Mouse (Mus musculus): ENCODE measurements around the gene Ttc28. TPM values are rescaled to one million over a fixed set of nuclear protein-coding genes. Genes with fewer than 3 reads are reported as not detected.
A peak's percentile ranks its signal among the peaks of the same experiment; 100 is the strongest.

The Ttc28 gene
- polyA plus RNA-seq, 1 experiment from 2014 or later, result 4.2 TPM

GRCm38 (mm10) chr5:111315061-111315460 lies 435.5 kb downstream of the Ttc28 start:
- ATAC-seq, result no peak
- 89% methylated on average over 6 of the region's 6 CpGs for WGBS

DNA sequence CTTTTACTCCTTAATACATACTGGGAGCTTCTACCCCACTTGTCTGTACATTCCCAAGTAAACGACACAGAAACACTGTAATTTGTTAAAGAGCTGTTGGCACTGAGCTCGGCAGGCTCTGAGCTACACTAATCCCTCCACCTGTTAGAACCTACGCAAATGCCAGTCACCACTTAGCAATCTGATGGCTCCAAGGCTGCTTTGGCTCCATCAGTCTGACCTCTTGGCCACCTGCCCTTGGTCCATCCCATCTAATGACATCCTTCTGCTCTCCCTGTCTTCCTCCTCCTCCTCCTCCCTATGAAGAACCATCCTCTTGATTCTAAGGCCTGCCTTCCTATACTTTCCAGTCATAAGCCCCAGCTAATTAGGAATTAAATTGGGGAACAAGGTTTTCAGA lies 437.9 kb downstream of the Ttc28 start:
- WGBS, result 53% methylated on average over 3 of the region's 3 CpGs
- Histone ChIP-seq H3K4me1 (ENCODE audit: control insufficient read depth, insufficient read depth, low read length) (no peaks in the 10 kb centered on the region), H3K4me2 (ENCODE audit: low read depth, low read length) (no peak overlapping the region), H3K36me3 (ENCODE audit: control insufficient read depth, insufficient read depth, low read length) (no peaks in the 10 kb centered on the region), H3K9me3 (ENCODE audit: control insufficient read depth, low read length) (no peaks in the 10 kb centered on the region; the same call in 1 of the 2 replicates), H3K4me3 (ENCODE audit: low read length) (no peak overlapping the region), H3K27ac (ENCODE audit: low read length) (no peak overlapping the region), H3K9ac (ENCODE audit: low read depth, low read length) (no peak overlapping the region), H3K27me3 (replicated peaks; ENCODE audit: control insufficient read depth, insufficient read depth, low read length) (no peaks in the 10 kb centered on the region)
- no peak for ATAC-seq

More at GRCm38 (mm10) chr5:111315061-111315460, 435.5 kb downstream of the Ttc28 start:
- no peaks in the 10 kb centered on the region for H3K36me3 ChIP-seq (ENCODE audit: control insufficient read depth, insufficient read depth, low read length)
- H3K4me2 ChIP-seq (ENCODE audit: low read depth, low read length), result no peak overlapping the region
- no peaks in the 10 kb centered on the region for H3K27me3 ChIP-seq (replicated peaks; ENCODE audit: control insufficient read depth, insufficient read depth, low read length)
- no peak overlapping the region for H3K27ac ChIP-seq (ENCODE audit: low read length)
- no peak overlapping the region for H3K4me3 ChIP-seq (ENCODE audit: low read length)
- H3K9ac ChIP-seq (ENCODE audit: low read depth, low read length), result no peak overlapping the region
- no peaks in the 10 kb centered on the region; the same call in 1 of the 2 replicates for H3K9me3 ChIP-seq (ENCODE audit: control insufficient read depth, low read length)
- H3K4me1 ChIP-seq (ENCODE audit: control insufficient read depth, insufficient read depth, low read length), result no peaks in the 10 kb centered on the region

- no peaks in the 10 kb centered on the region for H3K36me3 ChIP-seq (ENCODE audit: control insufficient read depth, insufficient read depth, low read length)
- no peak overlapping the region for H3K27ac ChIP-seq (ENCODE audit: low read length)
- H3K4me1 ChIP-seq (ENCODE audit: control insufficient read depth, insufficient read depth, low read length), result no peaks in the 10 kb centered on the region
- H3K4me3 ChIP-seq (ENCODE audit: low read length), result no peak overlapping the region
- H3K4me2 ChIP-seq (ENCODE audit: low read depth, low read length), result no peak overlapping the region
- 33% methylated on average over 1 of the region's 1 CpGs for WGBS
- no peaks in the 10 kb centered on the region for H3K9me3 ChIP-seq (ENCODE audit: control insufficient read depth, low read length)
- H3K9ac ChIP-seq (ENCODE audit: low read depth, low read length), result no peak overlapping the region
- no peak for ATAC-seq
- no peaks in the 10 kb centered on the region for H3K27me3 ChIP-seq (replicated peaks; ENCODE audit: control insufficient read depth, insufficient read depth, low read length)
These were observed 439.3 kb downstream of the Ttc28 start for GRCm38 (mm10) chr5:111318946-111319345.

- Histone ChIP-seq H3K36me3 (ENCODE audit: control insufficient read depth, insufficient read depth, low read length) (no peaks in the 10 kb centered on the region), H3K27me3 (replicated peaks; ENCODE audit: control insufficient read depth, insufficient read depth, low read length) (no peaks in the 10 kb centered on the region), H3K4me1 (ENCODE audit: control insufficient read depth, insufficient read depth, low read length) (peaks cover 3% of the 10 kb centered on the region; the same call in 1 of the 2 replicates), H3K27ac (ENCODE audit: low read length) (no peak overlapping the region), H3K9me3 (ENCODE audit: control insufficient read depth, low read length) (no peaks in the 10 kb centered on the region), H3K4me2 (ENCODE audit: low read depth, low read length) (no peak overlapping the region), H3K4me3 (ENCODE audit: low read length) (no peak overlapping the region), H3K9ac (ENCODE audit: low read depth, low read length) (no peak overlapping the region)
- ATAC-seq, result no peak
- 11% methylated on average over 1 of the region's 1 CpGs for WGBS
These were observed 446.2 kb downstream of the Ttc28 start for GRCm38 (mm10) chr5:111325813-111326212.

DNA sequence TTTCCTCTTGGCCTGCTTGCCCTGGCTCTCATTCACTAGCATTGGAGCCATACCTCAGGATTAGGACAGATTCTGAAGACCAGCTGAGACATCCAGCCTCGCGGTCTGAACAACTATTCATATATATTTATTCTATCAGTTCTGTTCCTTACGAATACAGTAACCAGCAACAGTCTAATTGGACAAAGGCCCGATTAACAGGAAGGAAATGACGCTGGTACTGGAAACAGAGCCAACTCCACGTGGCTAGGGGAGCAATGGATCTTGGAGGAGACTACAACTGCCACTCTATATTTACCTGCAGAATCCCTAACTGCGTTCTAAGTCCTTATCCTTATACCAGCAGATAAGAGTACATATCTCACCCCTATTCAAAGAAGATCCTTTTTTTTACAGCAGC lies 447.8 kb downstream of the Ttc28 start:
- Histone ChIP-seq H3K4me2 (ENCODE audit: low read depth, low read length) (no peak overlapping the region), H3K9ac (ENCODE audit: low read depth, low read length) (no peak overlapping the region), H3K27ac (ENCODE audit: low read length) (no peak overlapping the region), H3K4me1 (ENCODE audit: control insufficient read depth, insufficient read depth, low read length) (peaks cover 12% of the 10 kb centered on the region), H3K9me3 (ENCODE audit: control insufficient read depth, low read length) (no peaks in the 10 kb centered on the region), H3K36me3 (ENCODE audit: control insufficient read depth, insufficient read depth, low read length) (no peaks in the 10 kb centered on the region), H3K4me3 (ENCODE audit: low read length) (no peak overlapping the region), H3K27me3 (replicated peaks; ENCODE audit: control insufficient read depth, insufficient read depth, low read length) (no peaks in the 10 kb centered on the region)
- ATAC-seq, result no peak
- 67% methylated on average over 7 of the region's 7 CpGs for WGBS

DNA sequence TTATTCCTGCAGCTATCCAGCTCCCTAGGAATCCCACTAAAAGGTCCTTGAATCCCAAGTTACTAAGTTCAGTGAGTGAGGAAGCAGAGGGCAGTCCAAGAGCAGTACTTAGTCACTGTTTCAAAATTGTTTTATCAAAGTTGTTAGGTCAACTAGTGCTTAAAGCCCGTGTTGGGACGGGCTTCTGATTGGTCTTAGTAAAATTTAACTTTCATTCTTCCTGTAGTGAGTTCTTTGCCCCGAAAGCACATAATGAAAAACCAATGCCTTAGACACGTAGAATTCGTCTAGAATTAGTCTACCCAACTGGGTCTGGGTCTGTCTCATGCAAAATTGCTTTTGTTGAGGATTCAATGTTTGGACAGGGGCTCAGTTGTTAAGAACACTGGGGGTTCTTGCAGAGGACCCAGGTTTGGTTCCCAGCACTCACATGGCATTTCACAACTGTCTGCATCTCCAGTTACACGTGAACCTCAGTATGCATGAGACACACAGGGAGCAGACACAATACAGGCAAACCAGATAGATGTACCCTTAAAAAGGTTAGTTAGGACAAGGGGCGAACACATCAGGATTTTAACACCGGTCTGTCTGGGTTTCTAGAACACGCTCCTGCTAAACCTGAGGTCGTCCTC lies 450.3 kb downstream of the Ttc28 start:
- no peak for ATAC-seq
- Histone ChIP-seq H3K36me3 (ENCODE audit: control insufficient read depth, insufficient read depth, low read length) (no peaks in the 10 kb centered on the region), H3K4me2 (ENCODE audit: low read depth, low read length) (peak overlapping the region; percentile 86), H3K9ac (ENCODE audit: low read depth, low read length) (peak overlapping the region; percentile 95), H3K27ac (ENCODE audit: low read length) (peak overlapping the region; percentile 84), H3K4me1 (ENCODE audit: control insufficient read depth, insufficient read depth, low read length) (peaks cover 12% of the 10 kb centered on the region), H3K27me3 (replicated peaks; ENCODE audit: control insufficient read depth, insufficient read depth, low read length) (no peaks in the 10 kb centered on the region), H3K9me3 (ENCODE audit: control insufficient read depth, low read length) (no peaks in the 10 kb centered on the region), H3K4me3 (ENCODE audit: low read length) (peak overlapping the region; percentile 95)
- 22% methylated on average over 10 of the region's 10 CpGs for WGBS

DNA sequence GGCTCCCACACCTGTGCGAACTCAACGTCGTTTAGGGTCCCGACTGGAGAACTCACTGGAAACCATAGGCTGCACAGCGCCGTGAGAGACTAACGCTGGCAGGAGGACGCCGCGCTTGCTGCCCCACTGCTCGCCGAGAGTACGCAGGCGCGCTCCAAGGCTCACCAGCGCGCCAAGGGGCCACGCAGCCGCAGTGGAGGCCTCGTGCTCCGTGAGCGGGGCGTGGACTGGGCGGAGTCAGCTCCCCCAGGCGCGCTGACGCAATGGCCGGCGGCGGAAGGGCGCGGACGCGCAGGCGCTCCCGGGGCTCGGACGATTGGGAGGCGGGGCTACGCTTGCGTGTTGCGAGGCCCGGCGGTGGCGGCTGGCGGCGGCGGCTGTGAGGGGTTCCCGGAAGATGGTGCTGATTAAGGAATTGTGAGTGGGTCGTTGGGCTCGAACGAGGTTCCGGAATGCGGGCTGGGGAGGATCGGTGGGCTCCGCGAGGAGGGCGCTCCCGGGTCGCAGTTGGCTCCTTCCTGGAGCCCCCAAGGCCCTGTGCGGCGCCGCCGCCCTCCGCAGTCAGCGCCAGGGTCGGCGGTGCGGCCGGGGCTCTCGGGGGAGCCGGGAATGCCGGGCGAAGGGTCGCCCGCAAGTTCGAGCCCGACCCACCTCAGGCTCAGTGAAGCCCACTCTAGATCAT lies 451.0 kb downstream of the Ttc28 start, which contains the start of gene Pitpnb:
Gene Pitpnb (plus strand): TSS at position 347 of the 682 bp plus-strand sequence.
- no peaks in the 10 kb centered on the region for H3K9me3 ChIP-seq (ENCODE audit: control insufficient read depth, low read length)
- peak within 1 kb of the TSS; percentile 86 for H3K4me2 ChIP-seq (ENCODE audit: low read depth, low read length)
- H3K4me3 ChIP-seq (ENCODE audit: low read length), result peak within 1 kb of the TSS; percentile 95
- H3K36me3 ChIP-seq (ENCODE audit: control insufficient read depth, insufficient read depth, low read length), result no peaks in the 10 kb centered on the region
- peak within 1 kb of the TSS; percentile 95 for H3K9ac ChIP-seq (ENCODE audit: low read depth, low read length)
- peaks cover 12% of the 10 kb centered on the region for H3K4me1 ChIP-seq (ENCODE audit: control insufficient read depth, insufficient read depth, low read length)
- peak; percentile 99 for ATAC-seq
- no peaks in the 10 kb centered on the region for H3K27me3 ChIP-seq (replicated peaks; ENCODE audit: control insufficient read depth, insufficient read depth, low read length)
- peak within 1 kb of the TSS; percentile 84 for H3K27ac ChIP-seq (ENCODE audit: low read length)
- WGBS, result under 1% methylated on average over 76 of the region's 78 CpGs

DNA sequence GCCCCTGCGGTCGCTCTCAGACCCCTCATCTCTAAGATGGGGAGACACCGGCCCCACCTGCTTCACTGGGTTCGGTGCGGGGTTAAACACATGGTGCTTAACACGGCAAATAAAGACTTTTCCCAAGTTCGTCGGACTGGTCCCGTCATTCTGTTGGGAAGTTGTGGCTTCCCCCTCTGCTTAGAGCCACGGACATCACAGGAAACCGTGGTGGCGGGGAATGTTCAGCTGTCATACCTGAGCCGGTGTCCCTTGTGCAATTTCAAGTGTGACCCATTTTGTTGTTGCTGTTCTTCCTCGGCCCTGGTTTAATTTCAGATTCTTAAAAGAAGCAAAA lies 451.5 kb downstream of the Ttc28 start:
- Histone ChIP-seq H3K4me3 (ENCODE audit: low read length) (peak overlapping the region; percentile 95), H3K36me3 (ENCODE audit: control insufficient read depth, insufficient read depth, low read length) (peaks cover 3% of the 10 kb centered on the region; the same call in 1 of the 2 replicates), H3K9ac (ENCODE audit: low read depth, low read length) (peak overlapping the region; percentile 95), H3K9me3 (ENCODE audit: control insufficient read depth, low read length) (no peaks in the 10 kb centered on the region), H3K27ac (ENCODE audit: low read length) (peak overlapping the region; percentile 84), H3K4me1 (ENCODE audit: control insufficient read depth, insufficient read depth, low read length) (peaks cover 12% of the 10 kb centered on the region), H3K4me2 (ENCODE audit: low read depth, low read length) (peak overlapping the region; percentile 73), H3K27me3 (replicated peaks; ENCODE audit: control insufficient read depth, insufficient read depth, low read length) (no peaks in the 10 kb centered on the region)
- ATAC-seq, result no peak; the same call in 1 of the 2 replicates
- WGBS, result under 1% methylated on average over 14 of the region's 14 CpGs

DNA sequence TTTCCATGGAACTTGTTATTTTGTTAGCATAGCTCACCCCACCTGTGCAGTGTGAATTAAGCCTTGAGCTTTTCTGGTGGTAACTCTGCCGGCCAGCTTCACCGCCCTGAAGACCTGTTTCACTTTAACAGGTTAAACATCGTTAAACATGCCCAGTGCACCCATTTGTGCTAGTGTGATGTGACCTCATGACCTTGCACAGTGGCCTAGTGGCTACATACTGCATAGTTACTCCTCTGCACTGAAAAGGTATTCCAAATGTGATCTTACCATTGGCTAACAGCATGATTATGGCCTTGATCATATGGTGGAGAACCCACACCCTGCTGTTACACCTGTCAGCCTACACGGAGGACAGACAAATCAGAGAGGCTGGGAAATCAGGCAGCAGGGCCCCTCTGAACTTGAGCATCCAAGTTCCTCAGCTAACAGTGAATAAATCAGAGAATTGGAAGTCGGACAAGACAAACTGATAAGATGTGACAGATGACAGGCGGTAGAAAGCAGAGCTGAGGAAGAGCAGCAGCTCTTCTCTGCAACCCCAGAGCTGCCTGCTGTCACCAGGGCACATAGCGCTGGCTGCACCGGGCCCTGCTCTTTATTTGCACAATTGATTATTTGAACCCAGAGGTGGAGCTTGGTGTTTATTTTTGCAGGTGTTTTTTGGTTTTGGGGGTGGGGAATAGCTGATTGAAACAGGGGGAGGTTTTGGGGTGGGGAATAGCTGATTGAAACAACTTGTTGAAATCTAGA lies 456.5 kb downstream of the Ttc28 start:
- H3K36me3 ChIP-seq (ENCODE audit: control insufficient read depth, insufficient read depth, low read length), result peaks cover 8% of the 10 kb centered on the region
- H3K27ac ChIP-seq (ENCODE audit: low read length), result no peak overlapping the region
- peaks cover 8% of the 10 kb centered on the region for H3K4me1 ChIP-seq (ENCODE audit: control insufficient read depth, insufficient read depth, low read length)
- no peak overlapping the region for H3K4me2 ChIP-seq (ENCODE audit: low read depth, low read length)
- H3K27me3 ChIP-seq (replicated peaks; ENCODE audit: control insufficient read depth, insufficient read depth, low read length), result no peaks in the 10 kb centered on the region
- WGBS, result 68% methylated on average over 8 of the region's 8 CpGs
- H3K9ac ChIP-seq (ENCODE audit: low read depth, low read length), result no peak overlapping the region
- H3K9me3 ChIP-seq (ENCODE audit: control insufficient read depth, low read length), result no peaks in the 10 kb centered on the region
- H3K4me3 ChIP-seq (ENCODE audit: low read length), result no peak overlapping the region
- no peak for ATAC-seq
